Mouse (Mus musculus) yolk sac, embryonic 10.5 days (tissue): ENCODE measurements at regions not wholly inside any gene's neighbourhood (a gene's known extent, or its start where the extent isn't known, plus 50 kb on each side); places are given as distances from the start of the nearest gene placed in this dataset.

Source experiments
- DNase-seq: peaks from one replicate; pipeline ENCODE4 v3.0.0-alpha.2; 2017; ENCODE audit warnings: low spot score

DNA sequence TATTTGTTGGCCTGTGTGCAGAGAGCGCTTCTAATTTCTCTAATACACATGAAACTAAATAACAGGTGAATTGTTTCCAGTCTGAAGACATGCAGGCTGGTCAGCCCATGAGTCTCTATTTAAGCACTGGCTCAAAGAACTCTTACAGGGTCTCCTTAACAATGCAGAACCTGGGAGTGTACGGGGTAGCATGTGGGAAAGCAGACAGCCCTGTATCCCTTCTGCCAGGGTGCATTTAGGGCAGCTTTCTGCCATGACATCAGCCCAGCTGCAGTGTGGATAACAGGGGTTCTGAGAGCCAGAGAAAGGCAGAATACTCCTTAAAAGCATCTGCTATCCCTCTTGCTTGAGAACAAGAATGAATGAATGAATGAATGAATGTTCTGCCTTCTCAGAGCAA lies 164.7 kb downstream of the Grb14 start:
- no peak for DNase-seq

DNA sequence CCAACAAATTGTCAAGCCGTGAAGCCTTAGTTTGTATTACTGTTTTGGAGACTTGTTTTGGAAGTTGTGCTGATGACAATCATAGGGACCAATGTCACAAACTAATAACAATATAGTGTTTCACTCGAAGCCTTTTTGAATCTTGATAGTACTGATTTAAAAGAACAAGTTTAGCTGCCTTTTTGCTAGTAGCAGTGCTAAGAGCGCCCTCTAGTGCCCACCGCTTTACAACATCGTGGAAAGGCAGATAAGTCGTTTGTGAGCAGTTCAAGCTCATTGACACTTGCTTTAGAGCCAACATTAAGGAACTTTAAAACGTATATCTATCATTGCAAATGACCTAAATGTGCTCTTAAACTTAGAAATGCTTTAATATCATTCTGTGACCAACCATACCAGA lies 170.9 kb downstream of the Grb14 start:
- peak; percentile 31 for DNase-seq

DNA sequence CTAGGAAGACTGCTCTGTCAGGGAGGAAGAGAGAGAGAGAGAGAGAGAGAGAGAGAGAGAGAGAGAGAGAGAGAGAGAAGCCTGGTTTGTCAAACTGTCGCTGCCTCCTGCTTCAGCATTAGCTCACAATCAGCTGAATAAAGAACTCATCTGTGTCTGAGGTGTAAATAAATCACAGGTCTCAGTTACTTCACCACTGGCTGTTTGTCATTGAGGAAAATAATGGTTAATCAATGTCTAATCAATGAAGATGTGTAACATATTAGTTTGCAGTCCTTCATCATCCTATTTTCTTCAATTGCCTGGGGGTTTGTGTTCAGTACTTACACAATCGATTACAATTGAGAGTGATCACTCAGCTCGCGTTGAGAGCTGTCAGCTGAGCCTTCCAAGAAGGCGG lies 171.9 kb downstream of the Grb14 start:
- DNase-seq: no peak

DNA sequence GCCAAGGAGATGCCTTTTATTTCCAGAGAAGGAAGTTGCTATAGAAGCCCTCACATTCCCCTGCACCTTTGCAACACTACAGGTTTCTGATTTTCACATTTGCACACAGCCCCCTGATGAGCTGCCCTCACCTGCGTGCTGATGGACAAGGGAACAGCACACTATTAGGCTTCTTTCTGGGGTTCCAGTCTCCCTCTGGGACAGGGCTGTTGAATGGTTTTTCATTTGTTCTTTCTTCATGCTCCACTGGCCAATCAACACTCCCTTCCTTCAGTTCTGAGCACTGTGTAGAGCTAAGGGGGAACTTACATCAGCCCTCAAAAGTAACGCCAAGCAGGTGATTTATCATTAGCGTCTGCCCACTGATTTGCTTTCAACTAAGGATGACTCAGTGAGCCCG lies 173.7 kb downstream of the Grb14 start:
- DNase-seq: no peak

DNA sequence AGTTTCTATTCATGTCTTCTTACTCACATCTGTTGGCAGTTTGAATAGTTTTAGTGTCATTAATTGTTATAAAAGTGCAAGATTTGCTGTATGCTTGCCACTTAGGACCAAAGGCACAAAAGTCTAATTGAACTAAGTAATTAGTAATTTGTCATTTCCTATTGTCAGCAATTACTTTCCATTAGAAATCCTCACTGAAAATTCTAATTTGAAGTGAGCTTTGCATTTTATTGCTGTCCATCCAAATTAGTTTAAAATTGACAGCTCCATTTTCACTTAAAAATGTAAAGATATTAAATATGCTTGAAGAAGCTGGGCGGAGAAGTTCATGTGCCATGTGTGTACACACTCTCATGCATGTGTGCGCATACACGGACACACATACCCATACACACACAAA lies 174.1 kb downstream of the Grb14 start:
- no peak for DNase-seq

DNA sequence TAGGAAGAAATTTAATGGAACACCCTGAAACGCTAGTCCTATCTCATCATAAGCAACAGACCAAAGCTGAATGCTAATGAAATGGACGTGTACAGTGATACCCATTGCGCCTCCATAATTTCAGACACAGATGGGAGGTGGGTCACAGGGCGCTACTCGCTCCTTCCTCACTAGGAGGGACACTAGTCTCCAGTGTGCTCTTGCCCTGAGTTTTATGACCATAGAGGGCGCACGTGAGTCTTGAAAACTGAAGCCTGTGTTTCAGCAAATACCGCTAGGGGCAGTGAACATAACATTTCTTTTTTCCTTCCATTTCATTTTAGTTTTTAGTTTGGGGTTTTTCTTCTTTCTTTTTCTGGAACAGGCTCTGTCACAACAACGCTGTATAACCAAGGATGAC lies 200.3 kb downstream of the Grb14 start:
- no peak for DNase-seq

DNA sequence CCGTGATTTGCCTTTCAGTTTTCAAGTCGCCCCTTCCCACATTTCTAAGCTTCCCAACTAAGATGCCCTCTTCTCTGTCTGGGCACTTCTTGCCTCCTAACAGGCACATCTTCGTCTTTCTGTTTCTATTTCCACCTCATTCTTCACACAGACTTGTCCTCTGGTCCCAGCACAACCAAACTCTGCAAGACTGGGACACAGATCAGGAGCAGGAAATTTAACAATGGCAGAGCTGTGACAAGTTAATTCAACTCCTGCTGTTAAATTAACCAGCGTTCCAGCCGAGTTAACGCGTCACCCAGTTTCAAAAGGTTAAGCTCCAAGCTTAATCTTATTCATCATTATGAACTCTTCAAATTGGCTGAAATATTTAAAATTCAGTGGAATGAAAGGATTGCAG lies 200.9 kb downstream of the Grb14 start:
- DNase-seq: no peak

DNA sequence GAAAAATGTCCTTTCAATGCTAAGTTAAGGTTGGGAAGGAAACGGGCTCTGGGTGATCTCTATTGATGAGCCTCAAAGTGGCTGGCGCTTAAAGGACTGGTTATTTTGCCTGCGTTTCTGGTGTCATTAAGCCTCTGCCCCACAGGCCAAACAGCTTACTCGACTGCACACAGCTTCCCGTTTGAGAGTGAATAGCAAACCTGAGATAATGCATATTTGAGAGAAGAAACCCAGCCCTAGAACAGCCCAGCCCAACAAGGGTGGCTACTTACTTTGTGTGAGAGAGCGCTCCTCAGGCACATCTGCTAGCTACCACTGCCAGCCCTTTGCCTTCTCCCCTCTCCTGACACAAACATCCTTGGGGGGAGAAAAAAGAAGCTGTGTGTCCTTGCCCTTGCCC lies 201.7 kb downstream of the Grb14 start:
- DNase-seq: no peak

DNA sequence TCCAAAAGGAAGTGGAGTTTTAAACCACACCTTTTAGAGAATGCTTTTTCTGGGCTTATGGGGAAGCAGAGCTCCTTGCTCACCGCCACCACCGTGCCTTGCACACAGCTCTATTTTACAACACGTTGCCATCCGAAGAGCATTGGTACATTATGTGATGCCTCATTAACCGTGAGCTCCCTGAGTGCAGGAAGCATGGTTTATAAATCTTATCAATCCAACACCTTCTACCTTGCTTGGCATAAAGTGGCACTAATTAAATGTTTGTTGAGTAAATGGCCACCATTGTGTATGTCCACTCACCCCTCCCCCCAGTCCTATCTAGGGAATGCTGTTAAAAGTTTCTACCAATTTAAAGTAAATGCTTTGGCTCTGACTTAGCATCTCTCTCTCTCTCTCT lies 206.6 kb downstream of the Grb14 start:
- no peak for DNase-seq
